39 mouse cellular contexts compared by ENCODE assay signal in the genomic region with DNA sequence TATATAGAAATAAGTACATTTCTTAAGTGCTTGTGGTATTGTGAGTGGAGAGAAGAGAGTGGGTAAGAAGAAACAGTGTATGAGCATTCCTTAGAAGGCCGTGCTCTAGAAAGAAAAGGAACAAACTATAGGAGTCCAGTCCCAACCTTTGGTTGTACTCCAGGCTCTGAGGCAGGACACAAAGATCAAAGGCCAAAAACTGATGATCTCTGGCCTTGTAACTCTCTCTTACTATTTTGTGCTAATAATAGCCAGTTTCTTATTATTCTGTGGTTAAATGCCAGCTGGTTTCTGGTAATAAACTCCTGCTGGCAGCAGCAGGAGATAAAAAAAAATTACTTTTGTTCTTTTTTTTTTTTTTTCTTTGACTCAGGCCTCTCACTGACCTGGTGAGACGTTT. TPM values are rescaled to one million over a fixed set of nuclear protein-coding genes. Genes with fewer than 3 reads are reported as not detected.
"Had no signal": no experiment of that assay in that cellular context is flagged by ENCODE, and none has a peak within 500 bp of the region (broad histone marks: within the 10 kb centered on the region; RNA-seq: fewer than 3 reads in every experiment).

No protein-coding gene starts in this region.

- H3K9ac ChIP-seq: heart, embryonic 12.5 days; hindbrain, embryonic 13.5 days; hindbrain, embryonic 15.5 days; limb, embryonic 13.5 days; limb, embryonic 15.5 days; liver, embryonic 14.5 days had no signal

- H3K27ac ChIP-seq: gastrocnemius, adult 2 months; heart, embryonic 10.5 days; hindbrain, embryonic 13.5 days; hindbrain, embryonic 15.5 days; hindbrain, postnatal 0 days; kidney, postnatal 0 days; limb, embryonic 13.5 days; limb, embryonic 15.5 days; liver, embryonic 14.5 days had no signal

- H3K27me3 ChIP-seq: heart, embryonic 12.5 days; hindbrain, embryonic 13.5 days; hindbrain, embryonic 15.5 days; limb, embryonic 13.5 days; limb, embryonic 15.5 days had no signal

- H3K4me2 ChIP-seq: heart, embryonic 12.5 days; hindbrain, embryonic 13.5 days; hindbrain, embryonic 15.5 days; limb, embryonic 13.5 days; limb, embryonic 15.5 days; liver, embryonic 11.5 days had no signal

- H3K36me3 ChIP-seq: heart, embryonic 10.5 days; heart, embryonic 12.5 days; hindbrain, embryonic 13.5 days; hindbrain, embryonic 15.5 days; limb, embryonic 13.5 days; limb, embryonic 15.5 days had no signal

- ATAC-seq: hindbrain, postnatal 0 days; intestine, embryonic 16.5 days had no signal

- H3K4me3 ChIP-seq: gastrocnemius, adult 2 months; heart, embryonic 10.5 days; heart, embryonic 12.5 days; hindbrain, embryonic 13.5 days; hindbrain, embryonic 15.5 days; limb, embryonic 13.5 days; limb, embryonic 15.5 days had no signal

- H3K4me1 ChIP-seq: heart, embryonic 10.5 days; heart, embryonic 12.5 days; hindbrain, embryonic 13.5 days; hindbrain, embryonic 15.5 days; limb, embryonic 13.5 days; limb, embryonic 15.5 days had no signal

- H3K9me3 ChIP-seq: hindbrain, embryonic 15.5 days; limb, embryonic 15.5 days had no signal

- DNase-seq: gastrocnemius, adult 2 months; gastrocnemius, postnatal 10 days; gastrocnemius, postnatal 25 days; heart, adult 18-20 months; heart, postnatal 14 days; heart, postnatal 36 days; layer of hippocampus, adult 9-11 months; layer of hippocampus, postnatal 36 days; left cerebral cortex, postnatal 4 days; lung, adult 18-20 months had no signal

RNA-seq across cellular contexts. Expression of a gene that starts 58.5 kb away (rescaled TPM):
- total RNA-seq: gastrocnemius, adult 2 months; gastrocnemius, postnatal 10 days; gastrocnemius, postnatal 25 days; gastrocnemius, postnatal 4 days; granulocyte monocyte progenitor cell, adult 5-6 weeks; heart, adult 18-20 months; heart, adult 8-10 months; heart, postnatal 14 days; heart, postnatal 36 days; hematopoietic stem cell, adult 5-6 weeks; hindbrain, postnatal 0 days; layer of hippocampus, adult 18-20 months; layer of hippocampus, adult 8-10 months; layer of hippocampus, postnatal 14 days; layer of hippocampus, postnatal 36 days; left cerebral cortex, adult 18-20 months; left cerebral cortex, adult 8-10 months; left cerebral cortex, postnatal 10 days; left cerebral cortex, postnatal 25 days; left cerebral cortex, postnatal 4 days had no signal
- polyA plus RNA-seq: frontal cortex, adult 2 months; heart, embryonic 10.5 days; heart, embryonic 12.5 days; heart, embryonic 14.5 days; hindbrain, embryonic 13.5 days; hindbrain, embryonic 15.5 days; hindbrain, postnatal 0 days; intestine, embryonic 14.5 days; intestine, embryonic 16.5 days; kidney, embryonic 14.5 days; kidney, postnatal 0 days; large intestine, adult 2 months; limb, embryonic 11.5 days; limb, embryonic 13.5 days; limb, embryonic 15.5 days; liver, embryonic 11.5 days; liver, embryonic 14.5 days; liver, embryonic 16.5 days had no signal
